Mouse (Mus musculus) neural tube, embryonic 15.5 days (tissue): Measurements from ENCODE around the gene Ankdd1a. TPM values are rescaled to one million over a fixed set of nuclear protein-coding genes. Genes with fewer than 3 reads are reported as not detected.

ENCODE experiments used
- ATAC-seq: fragments of 200-750 bp; cut with Nextera tagmentation; 2 replicates; pipeline ENCODE4 v1.8.0; 2017; ENCODE audit warnings: mild to moderate bottlenecking, moderate TSS enrichment, moderate library complexity; ENCODE audit not compliant: low FRiP score
- H3K27ac ChIP-seq: fragments of 300-500 bp; sonication (generic); replicated peaks from 2 replicates; pipeline ENCODE4 v1.5.1; 2015; ENCODE audit warnings: mild to moderate bottlenecking, inconsistent platforms
- H3K27me3 ChIP-seq: fragments of 300-500 bp; sonication (generic); replicated peaks from 2 replicates; pipeline ENCODE4 v1.6.1; 2015; ENCODE audit warnings: inconsistent platforms
- H3K36me3 ChIP-seq: fragments of 300-500 bp; sonication (generic); 2 replicates; pipeline ENCODE4 v1.6.1; 2015; ENCODE audit warnings: inconsistent platforms
- H3K4me1 ChIP-seq: fragments of 300-500 bp; sonication (generic); 2 replicates; pipeline ENCODE4 v1.6.1; 2015; ENCODE audit warnings: inconsistent platforms
- H3K4me2 ChIP-seq: fragments of 300-500 bp; sonication (generic); 2 replicates; pipeline ENCODE4 v1.6.1; 2015; ENCODE audit warnings: inconsistent platforms, mild to moderate bottlenecking, moderate library complexity
- H3K4me3 ChIP-seq: fragments of 300-500 bp; sonication (generic); replicated peaks from 2 replicates; pipeline ENCODE4 v1.5.1; 2015; ENCODE audit warnings: mild to moderate bottlenecking, inconsistent platforms
- H3K9ac ChIP-seq: fragments of 300-500 bp; sonication (generic); replicated peaks from 2 replicates; pipeline ENCODE4 v1.6.1; 2015; ENCODE audit warnings: mild to moderate bottlenecking, inconsistent platforms
- H3K9me3 ChIP-seq: fragments of 300-500 bp; sonication (generic); replicated peaks from 2 replicates; pipeline ENCODE4 v1.6.1; 2016; ENCODE audit warnings: inconsistent platforms
- WGBS: fragments of 180-500 bp; shearing (Covaris S2); methylation state at CpG from one replicate; pipeline ENCODE4 v1.1.7; 2015; ENCODE audit warnings: mixed read lengths; 5-methylcytosine and 5-hydroxymethylcytosine counted together
- polyA plus RNA-seq: library from polyadenylated mRNA; unstranded; fragments of >200 nt; fragmentation: Nextera tagmentation; extraction: Ambion mirVana; gene quantifications from 2 replicates; pipeline ENCODE4 v1.2.1, GENCODE M21; 2015

The Ankdd1a gene
- polyA plus RNA-seq, 1 experiment from 2014 or later = 1.2 TPM

GRCm38 (mm10) chr9:65491476-65491875 lies 28.5 kb downstream of the Ankdd1a start:
- no peak overlapping the region for H3K4me3 ChIP-seq
- H3K36me3 ChIP-seq = peaks cover 29% of the 10 kb centered on the region
- no peaks in the 10 kb centered on the region for H3K4me1 ChIP-seq
- H3K27me3 ChIP-seq = no peaks in the 10 kb centered on the region
- no peak overlapping the region for H3K4me2 ChIP-seq
- no peak for ATAC-seq
- H3K9me3 ChIP-seq = no peaks in the 10 kb centered on the region
- H3K27ac ChIP-seq = no peak overlapping the region
- WGBS = 91% methylated on average over 3 of the region's 3 CpGs
- no peak overlapping the region for H3K9ac ChIP-seq

DNA sequence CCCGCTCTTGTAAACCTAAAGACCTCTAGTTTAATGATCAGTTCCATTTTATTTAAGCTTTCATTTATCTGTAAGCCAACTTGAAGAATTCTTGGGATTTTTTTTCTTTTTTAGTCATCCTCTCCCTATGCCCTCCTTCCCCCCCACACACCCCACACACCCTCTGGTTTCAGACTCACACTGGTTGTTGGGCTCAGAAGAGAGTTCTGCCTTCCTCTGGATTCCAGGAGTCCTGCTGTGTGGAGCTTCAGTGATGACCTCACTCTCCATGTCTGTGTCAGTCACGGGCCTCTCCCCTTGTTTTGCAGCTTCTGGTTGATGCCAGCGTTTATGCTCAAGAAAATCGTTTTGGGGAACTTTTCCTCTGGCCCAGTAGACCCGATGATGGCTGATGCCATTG lies 39.9 kb downstream of the Ankdd1a start:
- H3K4me1 ChIP-seq = no peaks in the 10 kb centered on the region
- peaks cover 87% of the 10 kb centered on the region for H3K36me3 ChIP-seq
- H3K9me3 ChIP-seq = no peaks in the 10 kb centered on the region
- H3K4me2 ChIP-seq = no peak overlapping the region
- H3K9ac ChIP-seq = no peak overlapping the region
- WGBS = 88% methylated on average over 5 of the region's 5 CpGs
- ATAC-seq = no peak
- H3K4me3 ChIP-seq = no peak overlapping the region
- no peaks in the 10 kb centered on the region for H3K27me3 ChIP-seq
- no peak overlapping the region for H3K27ac ChIP-seq

DNA sequence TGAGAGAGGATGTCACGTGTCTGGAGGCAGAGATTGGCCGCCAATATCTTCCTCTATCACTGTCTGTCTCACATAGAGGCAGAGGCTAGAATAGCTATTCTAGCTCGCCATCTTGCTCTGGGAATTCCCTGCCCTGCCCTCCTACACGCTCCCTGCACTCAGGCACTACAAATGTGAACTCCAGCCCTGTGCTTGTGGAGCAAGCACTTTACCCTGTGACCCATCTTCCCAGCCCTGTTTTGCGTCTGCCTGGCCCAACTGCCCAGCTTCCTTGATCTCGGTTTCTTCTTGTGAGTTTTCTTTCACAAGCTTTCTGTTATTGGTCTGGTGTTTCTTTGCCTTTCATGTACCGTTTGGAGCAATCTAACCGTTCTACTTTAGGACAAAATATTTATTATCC lies 40.8 kb downstream of the Ankdd1a start:
- no peaks in the 10 kb centered on the region for H3K27me3 ChIP-seq
- no peak overlapping the region for H3K4me3 ChIP-seq
- peaks cover 87% of the 10 kb centered on the region for H3K36me3 ChIP-seq
- H3K9ac ChIP-seq = no peak overlapping the region
- no peak overlapping the region for H3K27ac ChIP-seq
- H3K4me2 ChIP-seq = no peak overlapping the region
- WGBS = 90% methylated on average over 8 of the region's 8 CpGs
- no peak for ATAC-seq
- no peaks in the 10 kb centered on the region for H3K4me1 ChIP-seq
- no peaks in the 10 kb centered on the region for H3K9me3 ChIP-seq

DNA sequence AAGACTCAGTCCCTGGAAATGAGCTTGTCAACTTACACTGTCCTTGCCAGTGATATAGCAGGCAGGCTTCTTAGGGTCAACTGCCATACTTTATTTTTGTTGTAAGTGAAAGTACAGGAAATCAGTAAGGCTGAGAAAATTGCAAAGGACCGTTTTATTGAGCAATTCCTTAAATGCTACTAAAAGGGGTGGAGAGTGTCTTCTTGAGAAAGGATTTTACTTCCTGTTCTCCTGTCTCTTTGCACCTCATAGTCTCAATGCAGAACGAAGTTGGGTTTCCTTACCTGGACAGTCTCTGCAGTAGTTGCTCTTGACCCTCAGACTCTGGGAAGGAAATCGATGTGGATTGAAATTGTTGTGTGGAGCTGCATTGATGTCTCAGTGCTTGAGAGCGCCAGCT lies 47.2 kb downstream of the Ankdd1a start:
- no peaks in the 10 kb centered on the region for H3K9me3 ChIP-seq
- 97% methylated on average over 4 of the region's 4 CpGs for WGBS
- ATAC-seq = no peak
- no peaks in the 10 kb centered on the region for H3K4me1 ChIP-seq
- H3K27ac ChIP-seq = no peak overlapping the region
- no peak overlapping the region for H3K9ac ChIP-seq
- H3K4me3 ChIP-seq = no peak overlapping the region
- H3K36me3 ChIP-seq = peaks cover 76% of the 10 kb centered on the region
- no peaks in the 10 kb centered on the region for H3K27me3 ChIP-seq
- no peak overlapping the region for H3K4me2 ChIP-seq

- H3K27me3 ChIP-seq = no peaks in the 10 kb centered on the region
- WGBS = 72% methylated on average over 11 of the region's 11 CpGs
- H3K4me1 ChIP-seq = peaks cover 4% of the 10 kb centered on the region
- H3K9ac ChIP-seq = no peak overlapping the region
- peaks cover 54% of the 10 kb centered on the region for H3K36me3 ChIP-seq
- no peak overlapping the region for H3K4me3 ChIP-seq
- no peak overlapping the region for H3K4me2 ChIP-seq
- no peaks in the 10 kb centered on the region for H3K9me3 ChIP-seq
- ATAC-seq = no peak
- H3K27ac ChIP-seq = no peak overlapping the region
Measured at GRCm38 (mm10) chr9:65467686-65468085, 52.3 kb downstream of the Ankdd1a start.

DNA sequence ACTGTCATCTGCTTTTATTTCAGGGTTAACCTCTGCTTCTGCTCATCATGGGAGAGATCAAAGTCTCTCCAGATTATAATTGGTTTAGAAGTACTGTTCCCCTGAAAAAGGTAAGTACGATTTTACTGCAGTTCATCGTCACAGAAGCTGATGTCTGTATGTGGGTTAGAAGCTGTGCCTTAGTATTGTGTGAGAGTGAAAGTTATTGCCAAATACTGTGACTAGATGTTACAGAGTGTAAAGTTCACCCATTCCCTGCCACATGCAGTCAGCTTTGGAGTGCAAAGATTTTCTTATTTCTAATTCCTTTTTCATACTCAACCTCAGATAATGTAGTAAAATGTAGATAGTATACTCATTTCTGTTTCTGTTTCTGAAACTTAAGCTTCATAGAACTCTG lies 54.8 kb downstream of the Ankdd1a start:
- H3K4me1 ChIP-seq = peaks cover 23% of the 10 kb centered on the region
- no peak overlapping the region for H3K27ac ChIP-seq
- H3K27me3 ChIP-seq = no peaks in the 10 kb centered on the region
- H3K4me2 ChIP-seq = no peak overlapping the region
- H3K9ac ChIP-seq = no peak overlapping the region
- no peaks in the 10 kb centered on the region for H3K9me3 ChIP-seq
- H3K36me3 ChIP-seq = peaks cover 37% of the 10 kb centered on the region
- H3K4me3 ChIP-seq = no peak overlapping the region
- ATAC-seq = no peak
- 96% methylated on average over 2 of the region's 2 CpGs for WGBS

GRCm38 (mm10) chr9:65464161-65464560 lies 55.8 kb downstream of the Ankdd1a start:
- Histone ChIP-seq H3K9me3 (no peaks in the 10 kb centered on the region), H3K4me1 (peaks cover 24% of the 10 kb centered on the region), H3K4me3 (no peak overlapping the region), H3K27me3 (no peaks in the 10 kb centered on the region), H3K27ac (no peak overlapping the region), H3K4me2 (no peak overlapping the region), H3K9ac (no peak overlapping the region), H3K36me3 (peaks cover 26% of the 10 kb centered on the region)
- ATAC-seq = no peak
- WGBS = 95% methylated on average over 6 of the region's 6 CpGs

DNA sequence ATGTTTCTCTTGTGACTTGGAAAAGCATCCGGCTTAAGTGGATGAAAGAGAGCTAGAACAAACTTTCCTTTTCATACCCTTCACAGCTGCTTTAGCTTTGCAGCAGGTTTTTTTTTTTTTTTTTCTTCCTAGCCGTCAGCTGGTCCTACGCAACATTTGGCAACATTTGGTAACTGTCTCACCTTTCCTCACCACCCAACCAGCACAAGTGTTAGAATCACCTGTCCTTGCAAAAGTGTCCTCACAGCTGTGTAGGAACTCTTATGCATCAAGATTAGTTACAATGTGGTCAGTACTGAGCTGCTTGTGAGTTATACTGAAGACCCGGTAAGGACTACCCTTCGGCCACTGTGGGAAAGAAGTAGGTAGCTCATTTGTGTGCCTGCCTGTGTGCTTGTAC lies 57.4 kb downstream of the Ankdd1a start:
- WGBS = 79% methylated on average over 5 of the region's 5 CpGs
- H3K27me3 ChIP-seq = no peaks in the 10 kb centered on the region
- peaks cover 19% of the 10 kb centered on the region for H3K36me3 ChIP-seq
- no peak overlapping the region for H3K27ac ChIP-seq
- no peak for ATAC-seq
- H3K4me2 ChIP-seq = no peak overlapping the region; the same call in 1 of the 2 replicates
- no peaks in the 10 kb centered on the region for H3K9me3 ChIP-seq
- no peak overlapping the region for H3K9ac ChIP-seq
- H3K4me1 ChIP-seq = peaks cover 24% of the 10 kb centered on the region
- H3K4me3 ChIP-seq = no peak overlapping the region

DNA sequence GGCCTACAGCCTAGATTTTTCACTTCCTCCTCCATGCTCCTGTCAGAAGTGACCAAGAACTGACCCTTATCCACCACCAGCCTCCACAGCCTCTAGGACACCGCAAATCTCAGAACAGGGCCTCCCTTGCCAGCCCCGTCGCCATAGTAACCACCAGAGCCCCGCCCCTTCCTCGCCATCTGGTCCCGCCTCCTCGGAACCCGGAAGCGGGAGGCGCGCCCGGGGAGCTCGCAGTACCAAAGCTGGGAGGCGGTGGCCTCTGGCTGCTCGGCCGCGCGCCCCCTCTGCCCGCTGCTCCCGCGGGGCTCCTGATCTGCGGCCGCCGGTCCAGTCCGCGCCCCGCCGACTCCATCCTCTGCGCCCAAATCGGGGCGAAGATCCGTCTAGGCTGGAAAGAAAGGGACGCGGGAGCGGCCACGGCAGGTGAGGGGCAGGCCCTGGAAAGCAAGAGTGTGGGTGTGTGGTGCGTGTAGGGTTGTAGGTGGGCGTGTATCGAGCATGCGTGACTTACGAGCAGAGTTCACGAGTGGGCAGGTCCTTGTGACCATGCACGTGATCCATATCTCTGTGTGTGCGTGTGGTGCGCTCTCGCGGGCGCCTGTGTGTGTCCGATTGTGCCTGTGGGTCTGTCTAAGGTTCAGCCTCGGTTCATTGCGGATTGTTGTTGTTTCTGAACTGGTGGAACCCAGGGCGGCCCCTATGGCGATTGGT lies 59.1 kb downstream of the Ankdd1a start, which contains the start of gene Spg21:
TSS of gene Spg21 (plus strand) at position 216 of the 711 bp plus-strand sequence.
- Histone ChIP-seq H3K4me2 (peak within 1 kb of the TSS; percentile 81), H3K27me3 (no peaks in the 10 kb centered on the region), H3K9me3 (no peaks in the 10 kb centered on the region), H3K36me3 (peaks cover 9% of the 10 kb centered on the region), H3K9ac (peak within 1 kb of the TSS; percentile 83), H3K4me3 (peak within 1 kb of the TSS; percentile 77), H3K4me1 (peaks cover 24% of the 10 kb centered on the region), H3K27ac (peak within 1 kb of the TSS; percentile 89)
- WGBS = 0% methylated on average over 53 of the region's 53 CpGs
- peak; percentile 97 for ATAC-seq

GRCm38 (mm10) chr9:65460198-65460597 lies 59.8 kb downstream of the Ankdd1a start:
- ATAC-seq = peak; percentile 46; the same call in 1 of the 2 replicates
- whole genome bisulfite sequencing = 29% methylated on average over 3 of the region's 3 CpGs

GRCm38 (mm10) chr9:65458975-65459374 lies 61.0 kb downstream of the Ankdd1a start:
- no peak for ATAC-seq
- Histone ChIP-seq H3K36me3 (no peaks in the 10 kb centered on the region), H3K4me1 (peaks cover 24% of the 10 kb centered on the region), H3K27ac (no peak overlapping the region), H3K4me2 (no peak overlapping the region), H3K9me3 (no peaks in the 10 kb centered on the region), H3K9ac (no peak overlapping the region), H3K4me3 (no peak overlapping the region), H3K27me3 (no peaks in the 10 kb centered on the region)
- WGBS = 88% methylated on average over 2 of the region's 2 CpGs

More at GRCm38 (mm10) chr9:65460198-65460597, 59.8 kb downstream of the Ankdd1a start:
- Histone ChIP-seq H3K27me3 (no peaks in the 10 kb centered on the region), H3K27ac (peak overlapping the region; percentile 89), H3K4me3 (peak overlapping the region; percentile 77), H3K9me3 (no peaks in the 10 kb centered on the region), H3K4me1 (peaks cover 24% of the 10 kb centered on the region), H3K36me3 (peaks cover 2% of the 10 kb centered on the region), H3K9ac (peak overlapping the region; percentile 83), H3K4me2 (peak overlapping the region; percentile 81)

DNA sequence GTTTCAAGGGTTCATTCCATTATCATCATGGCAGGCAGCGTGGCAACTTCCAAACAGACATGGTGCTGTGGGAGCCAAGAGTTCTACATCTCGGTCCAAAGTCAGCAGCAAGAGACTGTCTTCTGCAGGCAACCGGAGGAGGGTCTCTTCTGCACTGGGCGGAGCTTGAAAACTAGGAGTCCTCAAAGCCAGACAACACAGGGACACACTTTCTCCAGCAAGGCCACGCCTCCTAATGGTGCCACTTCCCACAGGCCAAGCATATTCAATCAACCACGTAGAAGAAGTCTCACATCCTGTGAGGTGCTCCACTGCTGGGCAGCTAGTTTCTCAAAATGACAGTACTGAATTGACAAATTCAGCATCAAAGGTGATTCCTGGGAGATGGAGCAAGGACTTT lies 72.0 kb downstream of the Ankdd1a start:
- H3K36me3 ChIP-seq = peaks cover 68% of the 10 kb centered on the region
- no peak overlapping the region for H3K27ac ChIP-seq
- no peaks in the 10 kb centered on the region for H3K4me1 ChIP-seq
- no peaks in the 10 kb centered on the region for H3K27me3 ChIP-seq
- H3K9ac ChIP-seq = no peak overlapping the region
- ATAC-seq = no peak
- no peak overlapping the region for H3K4me3 ChIP-seq
- no peaks in the 10 kb centered on the region for H3K9me3 ChIP-seq
- WGBS = 94% methylated on average over 6 of the region's 6 CpGs
- no peak overlapping the region for H3K4me2 ChIP-seq
